8 mouse cellular contexts compared by ENCODE assay signal in genomic region chr14:100283411-100284118, GRCm38 (mm10). TPM values are rescaled to one million over a fixed set of nuclear protein-coding genes. Genes with fewer than 3 reads are reported as not detected.
DNase-seq lines count a peak whose midpoint lies in the region; ATAC-seq lines count a peak whose summit lies in the region.

No protein-coding gene starts in this region.

- H3K36me3 ChIP-seq in heart, embryonic 11.5 days (ENCODE audit: control insufficient read depth, insufficient read depth, low read length), result no peaks in the 10 kb centered on the region
- no peaks in the 10 kb centered on the region for H3K36me3 ChIP-seq in kidney, embryonic 15.5 days
- H3K36me3 ChIP-seq in splenic B cell, adult 2 months (ENCODE audit: control insufficient read depth, insufficient read depth, low read length, poor library complexity, severe bottlenecking), result no peaks in the 10 kb centered on the region

- peak overlapping the region; percentile 65 for H3K4me3 ChIP-seq in heart, embryonic 11.5 days (ENCODE audit: low read depth, low read length)
- H3K4me3 ChIP-seq in kidney, embryonic 15.5 days (replicated peaks), result peak overlapping the region; percentile 56

- H3K9me3 ChIP-seq in heart, embryonic 11.5 days (replicated peaks; ENCODE audit: control insufficient read depth, low read length), result no peaks in the 10 kb centered on the region
- 0 out of 2 replicates have a peak, but pooled peaks cover 2% of the 10 kb centered on the region for H3K9me3 ChIP-seq in kidney, embryonic 15.5 days (replicated peaks)

- H3K9ac ChIP-seq in heart, embryonic 11.5 days (ENCODE audit: low read depth, low read length), result peak overlapping the region; percentile 61
- H3K9ac ChIP-seq in kidney, embryonic 15.5 days, result peak overlapping the region; percentile 46

- ATAC-seq in heart, embryonic 11.5 days (replicated peaks; ENCODE audit: insufficient number of reproducible peaks, low FRiP score, low TSS enrichment), result no peak
- no peak for ATAC-seq in kidney, embryonic 15.5 days (replicated peaks; ENCODE audit: low FRiP score)

- WGBS in heart, embryonic 11.5 days (ENCODE audit: insufficient replicate concordance), result under 1% methylated on average over 27 of the region's 27 CpGs
- WGBS in kidney, embryonic 15.5 days, result under 1% methylated on average over 27 of the region's 27 CpGs

- no peaks in the 10 kb centered on the region for H3K27me3 ChIP-seq in heart, embryonic 11.5 days (ENCODE audit: control insufficient read depth, insufficient read depth, low read length)
- H3K27me3 ChIP-seq in kidney, embryonic 15.5 days, result no peaks in the 10 kb centered on the region
- no peaks in the 10 kb centered on the region; the same call in 1 of the 2 replicates for H3K27me3 ChIP-seq in splenic B cell, adult 2 months (ENCODE audit: control insufficient read depth, insufficient read depth, low read length, poor library complexity, severe bottlenecking)

- H3K4me2 ChIP-seq in heart, embryonic 11.5 days, result peak overlapping the region; percentile 97
- H3K4me2 ChIP-seq in kidney, embryonic 15.5 days, result peak overlapping the region; percentile 91

- no peak overlapping the region for H3K27ac ChIP-seq in heart, embryonic 11.5 days (ENCODE audit: low read depth, low read length)
- peak overlapping the region; percentile 90 for H3K27ac ChIP-seq in kidney, embryonic 15.5 days

- DNase-seq in ovary, postnatal 10 days (ENCODE audit: low spot score), result peak; percentile 5
- DNase-seq in ovary, adult 18-20 months (ENCODE audit: low spot score), result no peak
- DNase-seq in embryo, embryonic 10 days (ENCODE audit: low spot score), result peak; percentile 63
- peak; percentile 14 for DNase-seq in lung, postnatal 36 days
- peak; percentile 15 for DNase-seq in splenic B cell, adult 2 months (ENCODE audit: low read depth, low spot score)
- no peak for DNase-seq in urinary bladder, postnatal 14 days (ENCODE audit: low spot score)

- no peaks in the 10 kb centered on the region; the same call in 1 of the 2 replicates for H3K4me1 ChIP-seq in heart, embryonic 11.5 days (ENCODE audit: control insufficient read depth, insufficient read depth, low read length)
- H3K4me1 ChIP-seq in kidney, embryonic 15.5 days, result peaks cover 33% of the 10 kb centered on the region

RNA-seq across cellular contexts. Expression of gene Klf12, which starts 0.9 kb away (rescaled TPM):
- 5.8 and 7.3 TPM in 2 replicates for polyA plus RNA-seq in heart, embryonic 11.5 days (2014; fragmentation: Nextera tagmentation; extraction: Ambion mirVana)
- polyA plus RNA-seq in kidney, embryonic 15.5 days (2015; fragmentation: Nextera tagmentation; extraction: Ambion mirVana), result 11.3 and 13.2 TPM in 2 replicates

Comparison
In these comparisons a context has a peak if more than half of its experiments do, and no peak if none do; other contexts are left out.
1. DNase-seq: peak in ovary, postnatal 10 days (single experiment), embryo, embryonic 10 days (single experiment), lung, postnatal 36 days (single experiment) and splenic B cell, adult 2 months (single experiment); none in ovary, adult 18-20 months (single experiment) and urinary bladder, postnatal 14 days (single experiment).